Mouse (Mus musculus) heart, postnatal 0 days (tissue): ENCODE measurements at regions not wholly inside any gene's neighbourhood (a gene's known extent, or its start where the extent isn't known, plus 50 kb on each side); places are given as distances from the start of the nearest gene placed in this dataset.

Source experiments
- CTCF ChIP-seq: IDR thresholded peaks from 2 replicates; pipeline ENCODE4 v1.5.1; 2016; ENCODE audit warnings: antibody characterized with exemption, control low read depth, low read depth
- EP300 ChIP-seq: IDR thresholded peaks from 2 replicates; pipeline ENCODE4 v1.6.1; 2016; ENCODE audit warnings: antibody characterized with exemption, low read depth

GRCm38 (mm10) chr3:83705253-83705652 is 60.9 kb upstream of the Sfrp2 start:
- TF ChIP-seq CTCF (no peak), EP300 (no peak)
